Mouse (Mus musculus): ENCODE measurements at regions not wholly inside any gene's neighbourhood (a gene's known extent, or its start where the extent isn't known, plus 50 kb on each side); places are given as distances from the start of the nearest gene placed in this dataset.
"Not testable (repeated sequence)": the region's sequence is repeated elsewhere in the genome, so short reads cannot be mapped to it uniquely, and the experiment has no call there.

DNA sequence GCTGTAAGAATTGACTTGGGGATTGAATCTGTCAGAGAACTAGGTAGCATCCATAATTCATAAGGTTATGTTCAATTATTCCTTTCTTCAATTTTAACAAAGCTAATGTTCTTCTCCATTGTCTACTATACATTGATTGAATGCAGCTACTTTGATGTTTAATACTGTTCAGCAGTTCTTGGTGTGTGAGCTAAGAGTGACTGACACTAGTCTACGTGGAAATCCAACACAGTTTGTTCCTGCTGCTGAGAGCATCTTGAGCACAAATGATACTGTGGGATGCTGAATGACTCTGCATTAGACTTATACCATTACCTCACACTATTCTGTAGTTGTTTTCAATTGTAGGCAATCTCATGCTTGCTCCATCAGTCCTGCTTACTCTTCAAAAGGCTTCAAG, 249.4 kb upstream of the Akr1e1 start:
- in situ Hi-C loops (cut with MboI), result no loop called here

DNA sequence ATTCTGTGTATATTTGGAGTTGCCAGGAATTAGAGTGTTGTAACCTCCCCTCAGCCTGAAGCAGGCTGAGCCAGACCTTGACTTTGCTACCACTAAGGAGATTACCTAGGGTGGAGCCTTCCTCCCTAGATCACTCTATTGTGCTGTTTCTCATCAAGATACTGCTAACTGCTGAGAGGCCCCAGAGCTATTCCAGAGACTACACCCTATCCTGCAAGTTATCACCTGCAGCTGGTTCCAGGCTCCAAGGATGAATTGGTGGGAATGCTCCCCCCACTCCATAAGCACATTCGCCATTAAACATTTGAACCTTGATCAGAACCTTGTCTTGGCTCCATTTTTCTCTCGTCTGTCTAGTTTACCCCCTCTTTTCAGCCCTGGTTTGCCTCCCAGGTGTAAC, 230.5 kb upstream of the Akr1e1 start:
- in situ Hi-C loops (cut with MboI), result not testable (repeated sequence)

DNA sequence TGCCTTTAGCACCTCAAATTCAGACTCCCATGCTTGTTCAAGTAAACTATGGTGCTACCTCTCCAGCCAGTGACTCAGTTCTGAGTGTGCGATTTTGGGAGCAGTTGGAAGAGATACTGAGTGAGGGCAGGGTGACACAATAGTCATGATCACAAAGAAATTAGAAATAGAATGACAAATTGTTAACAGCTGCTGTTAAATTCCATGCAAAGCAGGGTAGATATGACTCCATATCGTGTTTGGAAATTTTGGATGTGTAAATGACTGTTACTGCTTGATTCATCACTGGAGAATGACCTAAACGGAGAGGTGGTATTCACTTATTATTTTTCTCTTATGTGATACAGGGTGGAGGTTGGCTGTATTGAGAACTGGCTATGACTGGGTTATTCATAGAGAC, 217.8 kb upstream of the Akr1e1 start:
- in situ Hi-C loops (cut with MboI), result no loop called here

DNA sequence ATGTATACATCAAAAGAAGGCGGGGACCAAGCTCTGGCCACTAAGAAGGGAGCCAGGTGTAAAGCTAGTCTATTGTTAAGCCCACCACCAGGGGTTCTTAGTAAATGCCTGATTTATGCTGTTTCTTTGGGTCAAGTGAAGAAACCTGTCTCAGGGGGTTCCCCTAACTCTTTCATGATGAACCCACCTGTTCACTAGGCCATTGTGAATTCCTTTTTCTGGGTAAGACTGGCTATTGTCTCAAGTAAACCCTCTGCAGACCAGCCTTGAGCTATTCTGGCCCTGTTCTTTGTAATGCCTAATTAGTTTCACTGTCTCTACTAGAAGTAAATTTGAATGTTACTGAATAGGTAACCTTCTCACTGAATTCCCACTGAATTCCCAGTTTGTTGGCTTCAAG, 216.8 kb upstream of the Akr1e1 start:
- in situ Hi-C loops (cut with MboI), result not testable (repeated sequence)

DNA sequence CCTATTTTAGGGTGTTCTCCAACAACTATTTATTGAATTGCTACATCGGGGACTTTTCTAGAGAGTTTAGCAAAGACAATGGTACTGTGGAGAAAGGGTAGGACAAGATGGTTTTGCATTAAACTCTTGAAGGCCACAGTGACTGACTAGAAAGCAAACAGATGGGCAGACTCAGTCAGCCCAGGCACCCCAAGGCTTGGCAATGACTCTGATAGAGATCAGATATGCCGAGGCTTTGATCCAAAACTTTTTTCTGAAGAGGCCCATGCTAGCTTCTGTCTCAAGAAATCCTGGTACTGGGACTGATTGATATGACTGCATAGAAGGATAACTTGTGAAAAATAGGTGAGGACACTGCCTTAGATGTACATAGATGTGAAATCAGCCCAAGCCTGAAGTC, 197.9 kb upstream of the Akr1e1 start:
- in situ Hi-C loops (cut with MboI), result no loop called here

DNA sequence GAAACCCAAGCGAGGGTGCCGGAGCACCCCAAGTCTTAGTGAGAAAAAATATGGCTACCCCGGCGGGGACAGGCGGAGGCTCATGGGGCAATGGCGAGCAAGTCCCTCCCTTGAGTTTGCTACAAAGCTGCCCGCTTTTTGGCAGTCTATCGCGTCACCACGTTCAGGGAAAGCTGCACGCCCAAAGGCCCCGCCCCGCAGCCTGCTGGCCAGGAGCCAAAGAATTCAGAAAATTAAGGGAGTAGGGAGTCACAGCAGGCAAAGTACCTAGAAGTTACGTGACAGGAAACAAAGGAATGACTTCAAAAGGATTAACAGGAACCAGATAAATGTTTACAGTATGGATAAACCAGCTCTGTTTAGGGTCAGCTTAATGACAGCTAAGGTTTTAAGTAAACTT, 191.7 kb upstream of the Akr1e1 start:
- in situ Hi-C loops (cut with MboI), result no loop called here

DNA sequence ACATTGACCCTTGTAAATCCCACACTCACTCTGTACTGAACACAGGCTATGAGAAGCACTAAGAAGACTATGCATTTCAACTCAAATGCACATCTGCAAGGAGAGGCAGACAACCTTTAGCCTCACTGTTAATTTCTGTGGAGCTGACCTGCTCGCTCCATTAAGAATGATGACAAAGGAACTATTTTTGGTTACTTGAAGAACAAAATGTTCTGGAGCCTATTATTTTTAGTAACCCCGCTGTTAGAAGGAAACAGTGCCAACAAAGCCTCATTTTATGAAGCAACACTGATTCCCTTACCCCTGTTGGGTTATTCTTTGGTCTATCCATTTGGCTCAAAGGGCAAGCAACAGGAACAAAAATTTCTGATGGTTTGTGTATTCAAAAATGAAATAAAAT, 182.2 kb upstream of the Akr1e1 start:
- in situ Hi-C loops (cut with MboI), result no loop called here

DNA sequence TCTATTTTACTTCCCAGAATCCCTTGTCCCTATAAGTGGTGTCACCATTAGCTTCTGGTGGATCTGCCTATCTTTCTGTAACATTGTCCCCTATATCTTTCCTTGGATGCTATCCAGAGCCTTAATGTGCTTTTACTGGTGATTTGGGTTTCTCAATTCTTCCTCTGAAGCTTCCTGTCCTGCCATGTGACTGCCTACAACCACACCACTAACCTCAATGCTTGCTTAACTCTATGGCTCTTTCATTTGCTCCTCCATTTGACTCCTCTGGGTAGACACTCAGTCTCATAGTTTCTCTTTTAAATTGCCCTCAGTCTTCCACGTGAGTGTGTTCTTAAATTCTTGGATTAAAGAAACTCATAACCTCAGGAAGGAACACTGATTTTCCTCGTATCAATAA, 181.4 kb upstream of the Akr1e1 start:
- in situ Hi-C loops (cut with MboI), result no loop called here

DNA sequence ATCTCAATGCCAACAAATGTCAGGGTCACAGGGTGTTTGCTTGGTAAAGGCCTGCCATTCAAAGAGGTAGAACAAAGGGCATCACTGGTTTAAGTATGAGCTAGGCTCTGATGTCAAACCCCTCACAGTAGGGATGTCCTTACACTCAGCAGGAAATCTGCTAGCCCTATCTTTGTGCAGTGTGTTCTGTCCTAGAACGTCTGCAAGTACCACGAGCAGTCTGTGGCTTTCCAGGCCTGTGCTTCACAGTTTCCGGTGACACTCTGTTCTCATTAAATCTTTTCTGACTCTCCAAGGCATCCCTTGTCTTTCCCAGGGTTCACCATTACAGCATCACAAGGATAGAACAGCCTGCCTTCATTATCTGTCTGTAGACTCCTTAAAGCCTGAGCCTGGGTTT, 174.3 kb upstream of the Akr1e1 start:
- in situ Hi-C loops (cut with MboI), result no loop called here

DNA sequence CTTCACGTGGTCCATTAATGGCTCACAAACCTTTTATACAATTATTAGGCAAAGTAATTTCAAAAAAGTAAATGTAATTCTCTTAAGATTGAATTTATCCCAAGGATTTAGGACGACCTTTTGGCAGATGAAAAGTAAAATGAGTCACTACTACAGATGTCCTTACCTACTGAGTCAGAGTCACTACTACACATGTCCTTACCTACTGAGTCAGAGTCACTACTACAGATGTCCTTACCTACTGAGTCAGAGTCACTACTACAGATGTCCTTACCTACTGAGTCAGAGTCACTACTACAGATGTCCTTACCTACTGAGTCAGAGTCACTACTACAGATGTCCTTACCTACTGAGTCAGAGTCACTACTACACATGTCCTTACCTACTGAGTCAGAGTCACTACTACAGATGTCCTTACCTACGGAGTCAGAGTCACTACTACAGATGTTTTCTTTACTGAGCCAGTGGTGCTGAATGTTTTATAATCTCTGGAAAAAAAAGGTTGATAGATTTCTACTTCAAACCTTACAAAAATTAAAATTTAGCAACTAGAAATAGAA, 169.4 kb upstream of the Akr1e1 start:
- in situ Hi-C loops (cut with MboI), result not testable (repeated sequence)

DNA sequence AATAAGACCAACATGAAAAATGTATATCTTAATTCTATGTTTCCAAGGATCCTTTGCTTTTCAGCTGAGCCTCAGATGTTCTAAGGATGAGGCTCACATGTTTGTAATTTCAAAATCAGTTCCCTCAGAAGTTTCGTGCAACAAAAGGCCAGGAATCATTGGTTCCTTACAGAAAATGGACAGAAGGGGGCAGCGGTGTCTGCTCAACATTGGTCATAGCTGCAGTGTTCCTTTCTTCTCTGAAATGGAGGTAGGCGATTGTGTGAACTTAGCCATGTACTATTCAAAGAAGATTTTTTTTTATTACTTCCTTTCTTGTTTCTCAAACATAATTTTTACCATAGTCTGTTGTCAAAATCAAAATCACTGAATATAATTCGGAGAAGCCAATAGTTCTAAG, 167.9 kb upstream of the Akr1e1 start:
- in situ Hi-C loops (cut with MboI), result no loop called here

DNA sequence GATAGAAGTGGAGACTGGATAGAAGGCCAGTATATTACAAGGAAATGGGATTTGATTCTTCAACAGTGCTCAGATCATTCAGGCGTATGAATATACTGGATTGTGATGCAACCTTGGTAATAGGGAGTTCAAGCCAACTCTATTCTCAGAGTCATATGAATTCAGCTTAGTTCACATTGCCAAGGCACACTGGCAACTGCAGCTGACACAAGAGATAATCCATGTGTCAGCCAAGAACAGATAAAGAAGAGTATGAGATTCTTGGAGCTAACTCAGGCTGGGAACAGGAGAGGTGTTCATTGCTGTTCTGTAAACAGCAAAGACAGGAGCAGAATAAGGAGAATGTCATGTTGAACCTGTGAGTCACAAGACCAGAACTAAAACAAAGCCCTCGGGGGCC, 163.3 kb upstream of the Akr1e1 start:
- in situ Hi-C loops (cut with MboI), result no loop called here

DNA sequence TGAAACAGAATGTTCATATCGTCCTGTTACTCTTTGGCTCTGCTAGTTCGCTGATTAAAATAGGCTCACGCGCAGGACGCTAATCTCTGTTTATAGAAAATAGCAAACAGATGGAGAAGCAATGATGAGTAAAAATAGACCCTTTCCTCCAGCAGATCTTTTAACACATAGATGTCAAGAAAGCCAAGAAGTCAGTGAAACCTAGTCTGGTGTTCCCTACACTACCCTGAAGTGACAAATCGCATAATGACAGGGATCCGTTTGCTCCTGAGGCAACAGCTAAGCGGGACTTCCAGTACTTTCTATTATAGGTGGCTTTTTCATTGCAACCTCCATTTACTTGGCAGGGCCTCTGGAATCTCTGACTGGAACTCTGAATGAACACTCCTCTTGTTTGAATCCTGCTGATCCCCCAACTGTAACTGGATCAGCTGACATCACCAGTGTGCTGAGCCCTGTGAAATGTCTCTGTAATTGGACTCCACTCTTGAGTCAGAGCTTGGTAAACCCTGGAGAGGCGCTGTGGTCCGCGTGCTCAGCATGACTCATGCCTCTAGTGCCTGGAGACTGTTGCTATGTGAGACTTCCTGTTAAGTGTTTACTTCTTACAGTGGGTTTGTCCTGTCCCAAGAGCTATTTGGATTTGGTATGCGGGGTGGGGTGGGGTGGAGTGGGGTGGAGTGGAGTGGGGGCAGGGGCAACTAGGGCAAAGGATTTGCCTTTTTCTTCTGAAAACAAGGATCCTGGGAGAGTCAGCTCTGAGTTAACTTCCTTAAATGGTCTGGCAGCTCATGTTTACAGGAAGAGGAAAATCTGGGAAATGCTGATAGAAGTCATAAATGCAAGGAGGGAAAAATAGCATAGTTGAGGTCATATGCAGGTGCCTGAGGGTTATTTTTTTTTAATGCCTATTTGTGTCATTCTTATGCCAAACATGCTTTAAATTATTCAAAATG, 162.4 kb upstream of the Akr1e1 start:
- in situ Hi-C loops (cut with MboI), result no loop called here

DNA sequence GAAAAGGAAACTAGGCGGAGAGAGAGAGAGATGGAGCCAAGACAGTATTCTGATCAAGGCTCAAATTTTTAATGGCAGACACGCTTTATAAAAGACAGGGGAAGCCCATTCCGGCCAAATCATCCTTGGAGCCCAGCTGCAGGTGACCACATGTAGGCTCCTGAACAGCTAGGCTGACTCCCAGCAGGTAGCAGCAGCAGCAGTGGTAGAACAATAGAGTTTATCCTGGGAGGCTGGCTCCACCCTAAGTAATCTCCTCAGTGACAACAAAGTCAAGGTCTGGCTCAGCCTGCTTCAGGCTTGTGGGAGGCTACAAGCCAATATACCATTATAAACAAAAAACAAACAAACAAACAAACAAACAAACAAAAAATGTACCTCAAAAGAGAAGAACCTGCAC, 151.0 kb upstream of the Akr1e1 start:
- in situ Hi-C loops (cut with MboI), result no loop called here

DNA sequence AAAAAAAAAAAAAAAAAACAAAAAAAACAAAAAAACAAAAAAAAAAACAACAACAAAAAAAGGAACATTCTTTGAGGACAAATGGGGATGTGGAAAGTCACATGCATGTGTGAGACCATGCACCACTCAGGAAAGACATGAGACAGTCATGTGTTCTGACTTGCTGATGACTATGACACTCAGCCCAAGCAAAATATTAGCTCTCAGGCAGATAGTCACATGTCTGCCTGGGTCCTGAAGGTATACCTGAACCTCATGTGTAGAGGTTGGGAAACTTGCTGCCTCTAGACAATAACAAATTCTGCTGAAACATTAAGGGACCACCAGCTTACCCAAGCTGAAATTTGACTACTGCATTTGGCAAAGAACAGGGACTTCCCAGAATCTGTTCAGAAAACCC, 147.6 kb upstream of the Akr1e1 start:
- in situ Hi-C loops (cut with MboI), result no loop called here

DNA sequence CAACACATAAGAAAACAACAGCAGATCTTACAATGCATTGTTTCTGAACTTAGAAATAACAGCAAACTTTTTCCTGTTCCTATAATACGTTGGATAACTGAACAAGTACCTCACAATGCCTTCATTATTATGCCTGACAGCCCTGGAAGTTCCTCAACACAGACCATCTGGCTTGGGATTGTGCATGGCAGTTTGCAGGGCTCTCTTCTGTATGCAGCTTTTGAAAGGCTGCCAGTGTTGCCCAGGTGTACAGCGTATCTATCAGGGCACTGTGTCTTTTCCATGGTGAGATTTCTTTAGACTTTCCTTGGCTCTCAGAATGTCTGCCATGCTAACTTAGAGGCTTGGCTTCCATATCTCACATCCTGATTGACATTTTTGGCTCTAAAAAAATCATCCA, 134.0 kb upstream of the Akr1e1 start:
- in situ Hi-C loops (cut with MboI), result no loop called here

DNA sequence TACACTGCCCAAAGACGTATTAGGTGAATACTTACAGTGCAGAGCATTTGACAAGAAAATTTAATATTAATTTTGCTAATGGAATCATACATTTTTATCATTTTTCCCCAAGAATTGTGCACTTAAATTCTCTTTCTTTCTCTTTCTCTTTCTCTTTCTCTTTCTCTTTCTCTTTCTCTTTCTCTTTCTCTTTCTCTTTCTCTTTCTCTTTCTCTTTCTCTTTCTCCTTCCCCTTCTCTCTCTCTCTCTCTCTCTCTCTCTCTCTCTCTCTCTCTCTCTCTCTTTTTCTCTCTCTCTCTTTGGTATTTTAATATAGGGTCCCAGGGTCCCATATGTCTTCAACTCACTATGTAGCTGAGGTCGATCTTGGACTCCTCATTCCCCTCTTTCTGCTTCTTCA, 107.3 kb upstream of the Akr1e1 start:
- in situ Hi-C loops (cut with MboI), result not testable (repeated sequence)

DNA sequence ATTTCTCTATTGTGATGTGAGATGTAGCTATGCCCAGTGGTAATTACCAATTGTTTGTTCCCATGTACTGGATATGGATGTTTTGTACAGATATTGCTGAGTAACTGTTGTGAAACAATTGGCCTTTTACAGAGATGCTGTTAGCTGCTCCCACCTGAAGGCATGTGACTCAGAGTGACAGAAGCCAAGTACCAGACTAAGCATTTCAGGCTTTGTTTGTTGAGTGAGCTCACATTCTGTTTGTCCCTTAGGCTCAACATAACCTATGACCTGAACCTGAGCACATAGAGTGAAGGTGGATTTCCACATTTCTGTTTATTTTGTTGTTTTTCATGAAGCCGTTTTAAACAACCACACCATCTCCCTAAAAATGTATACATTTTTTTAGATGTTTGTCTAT, 105.8 kb upstream of the Akr1e1 start:
- in situ Hi-C loops (cut with MboI), result no loop called here

DNA sequence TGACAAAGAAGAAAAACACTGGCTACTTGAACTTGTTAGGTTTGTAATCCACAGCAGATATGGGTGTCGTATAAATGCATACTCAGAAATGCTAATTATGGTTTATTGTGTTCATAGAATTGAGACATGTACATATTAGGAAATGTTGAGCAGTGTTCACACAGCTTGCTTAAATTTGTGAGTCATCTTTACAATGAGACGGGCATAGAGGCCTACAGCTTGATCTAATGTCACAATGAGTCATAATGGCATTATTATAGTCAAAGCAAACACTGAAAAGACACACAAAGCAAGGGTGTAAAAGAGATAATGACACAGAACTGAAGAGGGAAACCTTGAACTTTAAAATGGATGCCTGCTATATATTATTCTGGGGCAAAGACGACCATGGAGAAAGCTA, 103.7 kb upstream of the Akr1e1 start:
- in situ Hi-C loops (cut with MboI), result no loop called here

DNA sequence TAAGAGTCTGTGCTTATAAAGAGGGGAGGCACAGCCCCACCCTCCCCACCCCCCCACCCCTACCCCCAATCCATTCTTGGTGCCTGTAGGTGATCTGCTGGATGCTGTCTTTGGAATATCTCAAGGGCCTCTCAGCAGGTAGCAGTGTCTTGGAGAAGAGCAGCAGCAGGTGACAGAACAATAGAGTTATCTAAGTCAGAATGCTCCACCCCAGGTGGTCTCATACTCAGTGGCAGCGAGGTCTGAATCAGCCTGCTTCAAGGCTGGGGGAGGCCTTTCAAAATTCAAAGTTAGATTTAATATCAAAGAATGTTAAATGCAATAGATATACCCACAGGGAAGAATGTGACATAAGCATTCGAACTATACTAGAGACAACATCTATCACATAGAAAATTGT, 90.6 kb upstream of the Akr1e1 start:
- in situ Hi-C loops (cut with MboI), result not testable (repeated sequence)

DNA sequence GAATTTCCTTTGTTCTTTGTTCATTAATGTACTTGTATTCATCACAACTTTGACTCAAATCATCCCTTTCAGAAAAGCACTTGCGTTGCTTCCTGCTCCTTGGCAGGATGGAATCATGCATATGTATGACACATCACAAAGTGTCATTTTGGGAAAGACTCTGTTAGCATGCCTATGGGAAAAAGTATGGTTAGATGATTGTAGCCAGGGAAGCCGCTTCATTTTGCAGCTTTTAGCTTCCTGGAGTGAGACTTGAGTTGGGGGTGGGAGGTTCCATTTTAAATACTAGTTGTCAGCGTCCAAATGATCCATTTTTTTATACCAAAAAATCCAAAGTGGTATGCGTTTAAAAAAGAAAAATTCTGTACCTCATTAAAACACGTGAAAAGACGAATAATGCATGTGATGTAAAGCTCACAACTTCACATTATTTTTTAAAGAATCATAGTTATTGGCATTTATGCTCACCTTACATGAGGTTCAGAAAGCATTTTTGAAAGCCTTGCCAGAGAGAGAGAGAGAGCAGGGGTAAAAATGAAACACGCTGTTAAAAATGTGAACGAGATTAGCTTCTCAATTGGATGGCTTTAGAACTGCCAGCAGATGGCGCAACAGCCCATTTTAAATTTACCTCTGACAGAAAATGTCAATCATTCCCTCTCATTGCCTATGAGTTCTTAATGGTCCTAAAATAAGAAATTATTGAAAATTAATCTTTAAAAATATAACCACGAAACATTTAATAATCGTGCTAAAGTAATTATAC, 57.6 kb upstream of the Akr1e1 start:
- in situ Hi-C loops (cut with MboI), result loop anchor here (10.0 kb wide), 1 partner anchor 1808 kb away; no protein-coding TSS in a partner anchor

DNA sequence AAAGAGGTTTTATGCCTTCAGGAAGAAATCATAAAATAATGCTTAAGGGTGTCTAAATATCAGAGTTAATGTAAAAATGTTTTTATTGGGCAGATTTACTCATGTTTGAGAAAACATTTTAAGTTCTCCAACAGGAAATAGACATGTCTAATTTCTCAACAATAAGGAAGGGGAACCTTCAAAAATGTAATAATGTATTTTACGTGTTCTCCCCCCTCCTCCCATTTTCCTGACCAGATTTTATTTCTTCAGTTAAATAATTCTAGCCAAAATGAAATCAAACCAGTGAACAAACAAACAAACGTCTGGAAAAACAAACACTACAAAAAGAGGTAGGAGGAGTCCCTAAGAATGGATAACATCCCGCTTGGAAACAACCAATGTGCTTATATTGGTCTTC, 54.4 kb upstream of the Akr1e1 start:
- in situ Hi-C loops (cut with MboI), result loop anchor here (10.0 kb wide), 1 partner anchor 1811 kb away; no protein-coding TSS in a partner anchor

Data from mature B cell (primary cell).